Mouse (Mus musculus): ENCODE data around the gene Vmn2r44. TPM values are rescaled to one million over a fixed set of nuclear protein-coding genes. Genes with fewer than 3 reads are reported as not detected.
"Not testable (repeated sequence)": the region's sequence is repeated elsewhere in the genome, so short reads cannot be mapped to it uniquely, and the experiment has no call there.

Vmn2r44 gene
- polyA plus RNA-seq (2014; fragmentation: Nextera tagmentation; extraction: Ambion mirVana), result not detected in 2 replicates

- H3K4me2 ChIP-seq; H3K27me3 ChIP-seq (ENCODE audit: control insufficient read depth, insufficient read depth, low read length); H3K4me3 ChIP-seq (ENCODE audit: low read depth, low read length); H3K36me3 ChIP-seq (ENCODE audit: control insufficient read depth, insufficient read depth, low read length); H3K27ac ChIP-seq (ENCODE audit: low read depth, low read length); ATAC-seq (replicated peaks; ENCODE audit: insufficient number of reproducible peaks, low FRiP score, low TSS enrichment); H3K9ac ChIP-seq (ENCODE audit: low read depth, low read length); H3K4me1 ChIP-seq (ENCODE audit: control insufficient read depth, insufficient read depth, low read length); H3K9me3 ChIP-seq (replicated peaks; ENCODE audit: control insufficient read depth, low read length): not testable (repeated sequence)
These were observed at the start of gene Vmn2r44 for GRCm38 (mm10) chr7:8383233-8383632. Vmn2r44 (minus strand) TSS chr7:8383333.

- not testable (repeated sequence) for H3K27me3 ChIP-seq (ENCODE audit: control insufficient read depth, insufficient read depth, low read length); H3K4me2 ChIP-seq; ATAC-seq (replicated peaks; ENCODE audit: insufficient number of reproducible peaks, low FRiP score, low TSS enrichment); H3K4me3 ChIP-seq (ENCODE audit: low read depth, low read length); H3K9me3 ChIP-seq (replicated peaks; ENCODE audit: control insufficient read depth, low read length); H3K27ac ChIP-seq (ENCODE audit: low read depth, low read length); H3K9ac ChIP-seq (ENCODE audit: low read depth, low read length); H3K36me3 ChIP-seq (ENCODE audit: control insufficient read depth, insufficient read depth, low read length); H3K4me1 ChIP-seq (ENCODE audit: control insufficient read depth, insufficient read depth, low read length)
- WGBS (ENCODE audit: insufficient replicate concordance), result 84% methylated on average over 11 of the region's 11 CpGs
These were observed 25.3 kb downstream of the Vmn2r44 start for GRCm38 (mm10) chr7:8357879-8358278.

Other genes with a start within 250 kb of the Vmn2r44 start
- gene Vmn2r41, start 221.7 kb downstream of the Vmn2r44 start, polyA plus RNA-seq (2014; fragmentation: Nextera tagmentation; extraction: Ambion mirVana), result not detected in 2 replicates
- gene Vmn2r42, start 183.0 kb downstream of the Vmn2r44 start, polyA plus RNA-seq (2014; fragmentation: Nextera tagmentation; extraction: Ambion mirVana), result not detected in 2 replicates
- not detected in 2 replicates for gene Vmn2r43, start 122.7 kb downstream of the Vmn2r44 start, polyA plus RNA-seq (2014; fragmentation: Nextera tagmentation; extraction: Ambion mirVana)
- gene Vmn2r45, start 105.7 kb upstream of the Vmn2r44 start, polyA plus RNA-seq (2014; fragmentation: Nextera tagmentation; extraction: Ambion mirVana), result not detected in 2 replicates

Data from heart, embryonic 11.5 days (tissue).